Mouse (Mus musculus): ENCODE measurements at regions not wholly inside any gene's neighbourhood (a gene's known extent, or its start where the extent isn't known, plus 50 kb on each side); places are given as distances from the start of the nearest gene placed in this dataset.

DNA sequence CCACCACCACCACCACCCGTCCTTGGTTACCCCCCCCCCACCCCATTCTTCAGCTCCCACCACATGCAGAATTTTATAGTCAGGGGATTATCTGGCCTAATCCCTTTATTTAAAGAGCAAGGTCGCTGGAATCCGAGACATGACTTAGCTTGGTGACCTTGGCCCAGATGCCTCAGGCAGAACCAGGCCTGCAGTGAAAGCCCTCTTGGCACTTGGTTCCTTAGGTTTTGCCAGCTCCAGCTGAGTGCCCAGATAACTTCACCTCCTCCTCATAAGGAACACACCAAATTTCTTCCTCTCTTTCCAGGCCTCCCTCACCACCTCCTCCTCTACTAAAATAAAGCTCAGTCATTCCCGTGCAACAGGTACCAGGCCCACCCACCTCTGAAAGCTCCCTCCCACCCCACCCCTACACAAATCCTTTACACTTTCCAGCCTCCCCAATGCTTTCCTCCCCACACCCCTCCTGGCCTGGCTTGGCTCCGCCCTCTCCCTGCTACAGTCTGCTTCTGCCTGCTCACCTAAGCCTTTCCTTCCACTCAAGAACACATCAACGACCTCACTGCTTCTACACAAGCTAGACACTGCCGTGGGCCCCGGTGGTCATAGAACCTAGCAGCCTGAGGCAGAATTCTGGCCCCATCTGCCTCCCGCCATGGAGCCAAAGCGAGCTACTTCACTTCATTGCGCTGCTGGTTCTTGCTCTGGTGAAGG, 131.5 kb upstream of the Zfp703 start:
- DNase-seq (ENCODE audit: low read depth), result no peak

DNA sequence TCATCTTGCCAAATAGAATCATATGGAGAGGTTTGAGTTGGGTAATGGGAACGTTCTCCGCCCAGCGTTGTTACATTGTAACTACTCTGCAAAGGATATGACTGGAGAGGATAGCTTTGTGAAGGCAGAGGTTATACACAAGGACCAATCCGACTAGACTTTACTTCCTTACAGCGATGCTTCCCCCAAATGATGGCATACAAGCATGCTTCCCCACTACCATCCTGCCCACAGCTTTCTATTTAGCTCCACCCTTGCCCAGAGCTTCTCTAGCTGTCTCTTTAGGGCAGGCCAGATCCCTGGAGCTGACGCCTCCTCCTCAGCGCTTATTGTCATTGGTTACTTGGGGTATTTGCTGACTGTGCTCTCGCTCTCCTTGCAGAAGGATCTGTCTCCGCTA, 130.1 kb upstream of the Zfp703 start:
- DNase-seq (ENCODE audit: low read depth), result no peak

DNA sequence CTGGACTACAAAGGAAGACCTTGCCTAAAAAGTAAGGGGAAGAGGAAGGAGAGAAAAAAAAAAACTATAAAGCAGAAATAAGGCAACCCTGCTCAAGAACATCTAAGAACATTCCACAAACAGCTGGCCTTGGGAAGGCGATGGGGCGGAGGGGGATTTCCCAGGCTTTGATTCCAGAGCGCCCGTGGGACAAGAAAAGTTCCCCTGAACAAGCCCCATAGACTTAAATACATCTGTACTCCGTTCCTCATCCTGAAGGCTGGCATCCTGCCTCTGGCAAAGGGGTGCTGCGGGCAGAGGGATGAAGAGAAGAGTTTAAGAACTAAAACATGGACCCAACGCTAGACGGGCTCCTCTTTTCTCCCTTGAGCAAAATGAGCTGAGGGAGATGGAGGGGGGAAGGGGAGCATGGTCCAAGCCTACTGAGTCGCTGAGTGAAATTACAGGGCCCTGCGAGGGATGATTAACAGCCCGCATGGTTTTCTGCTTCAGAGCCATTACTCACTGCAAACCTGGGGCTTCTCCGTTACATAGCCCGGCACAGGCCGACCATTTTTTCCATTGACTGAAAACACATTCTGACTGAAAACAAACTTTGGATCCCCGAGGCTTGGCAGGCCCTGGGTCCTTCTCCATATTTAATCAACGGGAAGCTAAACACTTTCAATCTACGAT, 128.9 kb upstream of the Zfp703 start:
- DNase-seq (ENCODE audit: low read depth), result no peak

DNA sequence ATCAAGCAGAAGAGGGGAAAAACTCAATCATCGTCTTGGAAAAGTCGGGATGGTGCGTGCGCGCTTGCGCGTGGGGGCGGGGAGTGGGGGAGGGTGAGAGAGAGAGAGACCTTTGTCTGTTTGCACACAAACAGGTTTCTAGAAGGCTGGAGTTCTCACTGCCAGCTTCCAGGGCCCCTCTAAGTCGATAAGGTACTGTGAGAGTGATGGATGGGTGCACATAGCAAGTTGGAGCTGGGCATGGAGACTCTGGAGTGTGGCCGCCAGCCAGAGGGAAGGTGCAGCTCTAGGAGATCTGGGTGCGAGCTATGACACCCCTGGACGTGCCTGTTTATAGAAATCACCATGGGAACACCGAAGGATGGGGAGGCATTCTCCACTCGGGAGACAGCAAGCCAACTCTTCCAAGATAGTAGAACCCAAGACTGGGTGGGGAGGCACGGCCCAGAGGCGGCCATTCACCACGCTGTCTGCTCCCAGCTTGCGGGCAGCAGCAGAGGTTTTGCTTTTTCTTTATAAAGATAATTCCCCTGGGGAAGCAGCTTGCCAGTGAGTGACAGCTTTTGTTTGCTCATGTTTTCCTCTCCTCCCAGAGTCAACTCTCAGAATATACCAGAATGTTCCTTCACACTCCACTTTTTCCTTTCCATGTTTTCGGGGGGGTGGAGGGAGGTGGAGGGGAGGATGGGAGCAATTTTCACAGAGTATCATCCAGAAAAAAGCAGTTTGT, 128.0 kb upstream of the Zfp703 start:
- no peak for DNase-seq (ENCODE audit: low read depth)

DNA sequence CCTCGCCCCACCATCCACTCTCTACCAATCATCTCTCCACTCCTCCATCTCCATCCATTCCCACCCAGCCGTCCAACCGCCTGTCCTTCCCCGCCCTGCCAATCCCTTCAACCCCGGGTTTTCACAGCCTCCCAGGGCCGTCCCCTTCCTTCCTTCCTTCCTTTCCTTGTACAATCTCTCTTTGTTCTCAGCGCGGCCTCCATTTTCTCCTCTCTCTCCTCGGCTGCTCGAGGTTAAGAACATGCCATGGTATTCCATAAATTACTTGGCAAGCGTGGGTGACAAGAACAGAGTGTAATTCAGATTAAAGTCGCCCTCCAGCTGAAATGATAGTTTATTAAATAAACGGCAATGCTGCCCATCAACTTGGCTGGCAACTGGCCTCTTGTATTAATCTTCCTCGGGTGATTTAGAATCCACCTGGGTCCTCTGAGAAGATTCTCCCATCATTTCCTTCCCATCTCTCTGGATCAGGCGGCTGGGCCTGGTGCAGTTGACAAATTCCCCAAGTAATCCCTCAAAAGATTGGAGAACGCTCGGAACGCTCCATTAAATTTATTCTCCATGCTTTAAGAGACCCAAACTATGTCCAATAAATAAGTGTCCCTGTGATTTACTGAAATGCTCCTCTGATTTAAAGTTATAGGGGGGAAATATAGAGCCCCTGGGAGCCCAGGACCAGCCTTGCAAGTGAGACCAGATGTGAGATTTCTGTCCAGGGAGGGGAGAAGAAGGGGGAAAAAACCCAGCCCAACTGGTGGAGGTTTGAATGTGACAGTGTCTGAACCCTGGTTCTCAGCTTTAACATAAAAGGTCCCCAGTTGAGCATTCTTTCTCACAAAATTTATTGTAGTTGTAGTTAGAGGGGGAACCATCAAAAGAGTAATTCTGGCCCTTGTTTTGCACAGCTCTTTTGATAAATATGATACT, 125.0 kb upstream of the Zfp703 start:
- no peak for DNase-seq (ENCODE audit: low read depth)

DNA sequence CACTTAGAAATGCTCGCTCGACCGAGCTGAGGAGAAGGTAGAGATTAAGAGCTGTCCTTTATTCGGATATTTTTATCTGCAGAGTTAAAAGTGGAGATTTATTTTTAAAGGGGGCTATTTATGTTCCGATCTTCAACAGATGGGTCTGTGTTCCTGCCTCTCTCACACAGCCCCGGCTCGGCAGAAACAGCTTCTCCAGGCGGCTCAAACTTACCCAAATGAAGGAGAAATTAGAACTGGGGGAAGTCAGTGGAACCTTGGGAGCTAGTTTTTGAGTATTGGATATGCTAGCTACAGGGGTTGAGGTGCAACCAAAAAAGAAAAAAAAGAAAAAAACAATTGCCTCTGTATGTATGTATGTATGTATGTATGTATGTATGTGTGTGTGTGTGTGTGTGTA, 124.2 kb upstream of the Zfp703 start:
- no peak for DNase-seq (ENCODE audit: low read depth)

DNA sequence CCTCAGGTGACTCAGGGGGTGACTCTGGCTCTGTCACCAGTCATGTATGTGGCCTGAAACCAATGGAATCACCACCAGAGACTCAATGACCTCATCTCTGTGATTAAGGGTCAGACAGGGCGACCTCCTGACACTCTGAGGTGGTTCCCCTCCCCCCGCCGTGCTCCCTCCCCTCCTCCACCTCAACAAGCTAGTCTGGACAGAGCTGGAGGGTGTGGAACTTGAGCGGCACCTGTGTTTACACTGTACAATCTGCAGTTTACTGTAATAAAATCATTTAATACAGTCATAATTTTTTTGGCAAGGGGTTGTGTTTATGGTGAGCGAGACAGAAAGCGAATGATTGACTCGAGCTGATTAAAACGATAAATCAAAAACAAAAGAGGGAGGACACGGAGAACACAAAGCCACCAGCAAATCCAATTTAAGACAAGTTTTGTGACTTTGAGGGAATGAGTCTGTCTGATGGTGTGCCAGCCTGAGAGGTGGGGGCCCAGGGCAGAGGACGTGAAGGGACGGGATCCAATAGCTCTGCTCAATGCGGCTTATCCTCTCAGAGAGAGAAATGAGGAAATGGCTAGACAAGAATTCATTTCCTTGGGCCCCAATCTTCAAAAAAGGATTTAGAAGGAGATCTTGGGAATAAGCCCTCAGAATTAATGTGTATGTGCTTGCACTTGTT, 122.4 kb upstream of the Zfp703 start:
- no peak for DNase-seq (ENCODE audit: low read depth)

DNA sequence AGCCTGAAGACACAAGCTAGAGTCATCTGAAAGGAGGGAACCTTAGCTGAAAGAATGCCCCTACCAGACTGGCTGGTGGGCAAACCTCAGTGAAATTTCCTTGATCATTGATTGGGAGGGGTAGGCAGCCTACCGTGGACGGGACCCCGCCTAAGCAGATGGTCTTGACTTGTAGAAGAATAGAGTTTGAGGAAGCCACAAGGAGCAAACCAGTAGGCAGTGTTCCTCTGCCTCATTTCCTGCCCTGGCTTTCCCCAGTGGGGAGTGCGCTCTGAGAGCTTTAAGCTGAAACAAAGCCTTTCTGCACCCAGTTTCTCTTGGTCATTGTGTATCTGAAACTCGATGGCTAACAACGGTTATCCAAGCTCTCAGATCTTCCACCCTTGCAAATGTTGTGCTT, 121.9 kb upstream of the Zfp703 start:
- DNase-seq (ENCODE audit: low read depth), result no peak

DNA sequence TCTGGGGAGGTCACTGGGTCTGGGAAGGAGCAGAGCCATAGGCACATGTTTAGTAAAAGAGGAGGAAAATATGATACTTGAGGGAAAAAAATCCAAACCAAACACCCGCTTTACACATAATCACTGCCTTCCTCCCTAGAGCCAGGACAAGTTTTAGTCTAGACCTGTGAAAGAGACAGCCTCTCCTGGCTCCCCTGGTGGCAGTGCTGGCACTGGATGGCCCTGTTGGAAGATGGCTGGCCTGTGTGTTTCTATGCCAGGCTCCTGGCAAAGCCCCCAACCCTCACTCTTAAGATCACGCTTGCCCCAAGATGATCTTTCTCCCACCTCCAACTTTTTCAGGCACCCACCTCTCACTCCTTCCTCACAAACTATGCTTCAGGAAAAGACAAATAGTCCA, 112.6 kb upstream of the Zfp703 start:
- no peak for DNase-seq (ENCODE audit: low read depth)

DNA sequence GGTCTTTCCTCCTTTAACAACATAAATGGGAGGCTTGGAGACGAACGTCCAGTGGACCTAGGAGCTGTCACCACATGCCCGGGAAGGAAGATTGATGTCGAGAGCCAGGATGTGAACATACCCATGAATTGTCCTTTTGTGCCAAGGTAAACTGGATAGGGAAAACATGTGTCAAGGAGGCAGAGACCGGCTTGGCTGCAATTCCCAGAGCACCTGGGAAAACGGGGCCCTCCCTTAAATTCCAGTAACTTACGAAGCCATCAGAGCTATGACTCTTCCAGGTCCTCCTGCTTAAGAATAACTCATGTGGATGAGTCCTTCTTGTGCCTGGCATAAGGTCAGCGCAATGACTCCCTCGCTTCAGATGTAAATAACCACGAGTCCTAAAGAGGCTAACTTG, 112.2 kb upstream of the Zfp703 start:
- DNase-seq (ENCODE audit: low read depth), result no peak

DNA sequence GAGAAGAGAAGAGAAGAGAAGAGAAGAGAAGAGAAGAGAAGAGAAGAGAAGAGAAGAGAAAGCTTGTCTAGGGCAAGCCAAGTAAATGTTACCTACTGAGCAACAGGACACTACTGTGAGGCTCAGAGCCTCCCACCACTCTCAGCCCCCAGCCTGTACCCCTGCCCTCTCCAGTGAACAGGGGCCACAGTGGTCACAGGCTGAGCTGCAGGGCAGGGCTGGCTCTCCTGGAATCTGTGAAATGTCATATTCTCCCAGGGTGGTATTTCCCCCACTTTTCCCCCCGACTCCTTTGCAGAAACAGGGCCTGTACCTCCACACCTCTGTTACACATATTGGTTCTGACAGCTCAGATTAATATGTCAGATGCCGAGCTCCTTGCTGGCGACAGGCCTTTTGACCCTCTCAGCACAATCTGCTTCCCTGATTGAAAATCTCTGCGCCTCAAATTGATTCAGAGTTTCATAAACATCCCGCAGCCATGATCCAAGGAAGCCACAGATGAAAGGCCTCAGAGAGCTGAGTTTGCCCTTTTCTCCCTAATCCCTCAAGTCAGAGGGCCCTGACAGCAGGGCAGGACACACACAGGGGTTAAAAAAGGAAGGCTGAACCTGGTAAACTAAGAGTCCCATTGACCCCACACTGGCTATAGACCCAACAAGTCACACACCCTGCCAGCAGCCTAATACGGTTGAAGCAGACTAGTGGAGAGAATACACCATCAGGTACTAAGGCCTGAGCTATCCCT, 108.8 kb upstream of the Zfp703 start:
- DNase-seq (ENCODE audit: low read depth), result no peak

DNA sequence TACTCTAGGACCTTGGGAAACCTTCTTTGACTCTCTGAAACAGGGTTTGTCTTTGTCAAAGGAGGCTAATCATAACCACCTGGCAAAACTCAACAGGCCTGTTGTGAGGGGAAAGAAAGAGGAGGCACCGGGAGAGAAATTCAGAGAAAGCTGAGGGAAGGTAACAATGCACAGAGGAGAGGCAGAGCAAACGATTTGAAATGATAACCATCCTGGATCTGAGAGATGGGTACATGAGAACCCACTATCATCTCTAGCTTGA, 108.3 kb upstream of the Zfp703 start:
- DNase-seq (ENCODE audit: low read depth), result no peak

DNA sequence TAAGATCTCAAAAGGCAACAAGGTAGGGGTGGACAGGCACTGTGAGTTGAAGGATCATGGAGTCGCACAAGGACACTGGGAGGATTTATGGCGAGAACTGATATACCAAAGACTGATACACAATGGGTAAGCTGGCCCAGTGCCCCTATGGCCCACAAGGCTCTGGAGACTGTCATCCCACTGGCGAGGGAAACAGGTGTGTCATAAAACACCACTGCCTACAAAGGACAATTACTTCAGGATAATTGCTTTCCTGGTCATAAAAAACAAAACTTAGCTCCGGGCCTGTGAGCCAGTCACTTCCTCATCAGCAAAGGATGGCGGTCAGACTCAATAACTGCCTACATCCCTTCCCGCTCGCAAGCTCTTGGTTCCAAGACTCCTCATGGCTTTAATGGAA, 105.3 kb upstream of the Zfp703 start:
- no peak for DNase-seq (ENCODE audit: low read depth)

DNA sequence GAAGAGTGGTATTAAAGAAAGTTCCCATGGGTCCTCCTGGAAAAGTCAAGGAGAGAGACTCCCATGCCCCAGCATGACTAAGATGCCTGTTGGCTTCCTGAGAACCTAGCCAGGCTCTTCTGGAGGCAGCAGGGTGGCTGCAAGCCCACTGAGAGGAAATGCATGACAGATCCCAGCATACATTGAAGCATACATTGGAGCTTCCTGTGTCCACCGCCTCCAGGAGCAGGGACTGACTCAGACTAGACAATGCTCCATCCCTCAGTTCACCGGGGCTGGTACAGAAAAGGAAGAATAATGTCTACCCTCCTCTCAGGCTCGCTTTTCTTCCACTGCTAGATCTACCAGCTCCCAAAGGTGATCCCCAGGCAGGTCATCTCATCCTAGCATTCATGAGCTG, 104.7 kb upstream of the Zfp703 start:
- DNase-seq (ENCODE audit: low read depth), result no peak

DNA sequence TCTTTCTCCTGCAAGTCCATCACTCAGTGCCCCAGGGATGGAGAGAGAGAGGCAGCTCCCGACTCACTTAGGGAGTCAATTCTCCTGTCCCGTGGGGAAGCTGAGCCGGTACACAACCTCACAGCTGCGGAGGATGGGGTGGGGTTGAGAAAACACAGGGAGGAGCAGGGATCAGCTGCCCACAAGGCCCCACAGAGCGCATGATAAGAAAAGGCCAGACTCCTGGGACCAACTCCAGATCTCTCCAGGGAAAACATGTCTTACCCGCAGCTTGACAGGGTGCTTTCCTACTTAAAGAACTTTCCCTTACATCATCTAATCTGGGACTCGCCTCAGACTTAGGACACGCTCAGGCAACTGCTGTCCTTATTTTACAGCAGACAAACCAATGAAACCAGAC, 104.3 kb upstream of the Zfp703 start:
- DNase-seq (ENCODE audit: low read depth), result no peak

DNA sequence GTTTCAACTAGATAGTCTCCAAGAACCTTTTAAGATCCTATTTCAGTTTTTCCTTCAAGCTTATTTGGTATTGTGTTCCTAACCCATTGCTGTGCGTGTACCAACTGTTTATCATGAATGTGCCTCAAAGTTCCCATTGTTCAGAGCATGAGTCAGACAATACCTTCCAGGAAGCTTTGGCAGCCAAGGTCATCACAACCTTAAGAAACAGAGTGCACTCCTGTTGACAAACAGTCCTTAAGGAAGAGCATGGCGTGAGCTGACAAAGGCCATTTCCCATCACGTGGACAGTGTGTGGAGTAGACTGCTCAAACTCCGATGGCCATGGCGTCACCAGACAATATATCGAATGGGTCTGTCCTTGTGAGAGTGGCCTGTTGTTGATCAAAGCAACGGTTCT, 96.9 kb upstream of the Zfp703 start:
- no peak for DNase-seq (ENCODE audit: low read depth)

DNA sequence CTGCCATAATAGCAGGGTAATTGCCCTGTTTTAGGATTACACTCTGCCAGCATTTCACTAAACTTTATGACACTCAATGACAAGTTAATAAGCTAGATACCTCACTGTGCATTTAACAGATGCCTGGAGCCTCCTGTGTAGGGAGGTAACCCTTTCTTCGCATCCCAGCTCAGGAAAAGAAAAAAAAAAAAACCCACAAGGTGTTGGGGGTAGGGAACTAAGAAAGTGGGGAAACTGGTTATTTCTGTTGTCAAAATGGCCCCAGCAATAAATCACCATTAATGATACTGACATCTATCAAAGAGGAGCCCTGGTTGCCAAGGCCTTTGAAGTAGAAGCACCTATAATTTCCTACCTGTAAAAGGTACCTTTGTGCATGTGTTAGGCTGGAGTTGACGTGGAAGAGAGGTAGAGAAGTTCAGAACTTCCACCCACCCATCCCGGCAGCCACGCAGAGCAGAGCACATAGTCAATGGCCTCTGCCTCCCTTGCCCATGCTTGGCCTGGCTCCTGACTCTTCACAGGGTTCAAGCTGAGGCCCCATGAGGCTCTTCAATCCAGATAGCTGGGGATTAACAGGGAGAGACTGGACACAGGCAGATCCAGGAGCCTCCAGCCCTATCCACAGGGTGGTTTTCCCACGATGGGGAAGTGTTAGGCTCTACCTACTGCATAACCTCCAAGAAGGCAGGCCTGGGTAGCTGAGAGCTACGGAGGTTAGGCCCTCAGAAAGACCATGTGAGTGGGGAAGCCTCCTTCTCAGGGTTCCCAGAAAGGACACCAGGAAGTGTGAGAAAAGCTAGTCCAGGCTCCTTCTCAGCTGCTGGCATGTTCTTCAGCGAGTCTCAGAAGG, 95.6 kb upstream of the Zfp703 start:
- no peak for DNase-seq (ENCODE audit: low read depth)

DNA sequence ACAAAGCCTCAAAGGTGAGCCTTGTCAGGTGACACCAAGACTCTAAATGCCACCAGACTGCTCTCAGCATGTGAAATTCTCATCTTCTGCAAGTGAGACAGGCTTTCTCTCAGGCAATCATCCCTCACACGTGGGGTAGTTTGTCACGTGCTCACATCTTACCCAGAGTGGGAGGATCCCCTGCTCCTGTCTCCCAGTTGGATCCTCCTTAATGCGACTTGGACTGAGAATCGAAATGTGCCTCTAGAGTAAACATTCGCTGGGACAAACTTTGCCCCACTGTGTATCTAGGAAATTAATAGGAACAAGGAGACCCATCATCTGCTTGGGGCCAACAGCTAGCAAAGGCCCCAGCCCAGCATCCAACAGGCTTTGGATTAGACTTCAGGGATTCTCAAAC, 94.5 kb upstream of the Zfp703 start:
- no peak for DNase-seq (ENCODE audit: low read depth)

DNA sequence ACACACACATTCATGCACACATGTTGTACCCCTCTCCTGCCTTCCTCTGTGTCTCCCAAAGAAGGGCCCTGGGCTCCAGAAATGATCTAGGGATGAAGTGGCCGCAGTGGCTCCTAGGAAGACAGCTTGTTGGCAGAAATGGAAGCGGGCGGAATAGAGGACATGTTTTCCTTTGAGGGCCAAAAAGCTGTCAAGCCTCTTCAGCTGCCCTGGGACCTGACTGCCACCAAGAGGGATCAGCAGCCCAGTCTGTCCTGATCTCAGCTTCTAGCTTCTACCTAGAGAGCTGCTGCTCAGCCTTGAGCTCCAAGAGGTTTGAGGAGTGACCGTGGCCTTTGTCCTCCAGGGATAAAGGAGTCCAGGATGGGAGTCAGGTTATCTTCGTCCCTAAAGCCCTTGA, 93.8 kb upstream of the Zfp703 start:
- no peak for DNase-seq (ENCODE audit: low read depth)

DNA sequence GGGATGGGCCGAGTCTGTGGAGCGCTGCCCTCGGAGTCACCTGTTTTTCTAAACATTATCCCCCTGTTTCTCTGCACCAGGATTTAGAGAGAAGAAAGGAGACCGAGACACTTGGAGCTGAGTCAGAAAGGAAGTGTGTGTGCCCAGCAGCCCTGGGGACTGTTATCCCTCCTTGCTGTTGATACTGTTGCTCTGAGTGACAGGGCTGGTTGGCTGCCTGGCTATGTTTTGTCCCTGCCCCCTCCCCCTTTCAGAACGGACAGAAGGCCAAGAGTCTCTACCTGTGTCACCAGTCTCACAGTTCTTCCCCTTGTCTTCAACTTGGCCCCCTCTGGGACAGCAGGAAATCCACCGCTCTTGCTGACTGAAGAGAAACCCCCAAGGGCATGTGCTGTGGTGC, 93.4 kb upstream of the Zfp703 start:
- DNase-seq (ENCODE audit: low read depth), result no peak

All from induced T-regulatory cell, adult 2 months (primary cell).